Mouse (Mus musculus) lung, embryonic 16.5 days (tissue): ENCODE results near the gene Il9r. TPM values are rescaled to one million over a fixed set of nuclear protein-coding genes. Genes with fewer than 3 reads are reported as not detected.

Experiments
- ATAC-seq: fragments of 200-750 bp; cut with Nextera tagmentation; 2 replicates; pipeline ENCODE4 v1.8.0; 2017; ENCODE audit warnings: low read depth, mild to moderate bottlenecking, moderate library complexity
- H3K27ac ChIP-seq: fragments of 300-500 bp; sonication (generic); 2 replicates; pipeline ENCODE4 v1.5.1; 2014; ENCODE audit warnings: mild to moderate bottlenecking, control low read depth, low read length
- H3K27me3 ChIP-seq: fragments of 300-500 bp; sonication (generic); 2 replicates; pipeline ENCODE4 v1.6.1; 2014; ENCODE audit warnings: low read depth, low read length, mixed read lengths; ENCODE audit not compliant: control insufficient read depth, insufficient read depth
- H3K36me3 ChIP-seq: fragments of 300-500 bp; sonication (generic); 2 replicates; pipeline ENCODE4 v1.6.1; 2014; ENCODE audit warnings: low read length; ENCODE audit not compliant: control insufficient read depth, insufficient read depth
- H3K4me1 ChIP-seq: fragments of 300-500 bp; sonication (generic); replicated peaks from 2 replicates; pipeline ENCODE4 v1.6.1; 2014; ENCODE audit warnings: low read length, mixed read lengths; ENCODE audit not compliant: control insufficient read depth, insufficient read depth
- H3K4me2 ChIP-seq: fragments of 300-500 bp; sonication (generic); 2 replicates; pipeline ENCODE4 v1.6.1; 2014; ENCODE audit warnings: low read depth, low read length, control low read depth
- H3K4me3 ChIP-seq: fragments of 300-500 bp; sonication (generic); 2 replicates; pipeline ENCODE4 v1.5.1; 2014; ENCODE audit warnings: mild to moderate bottlenecking, low read length, control low read depth
- H3K9ac ChIP-seq: fragments of 300-500 bp; sonication (generic); 2 replicates; pipeline ENCODE4 v1.6.1; 2014; ENCODE audit warnings: low read length, control low read depth
- H3K9me3 ChIP-seq: fragments of 300-500 bp; sonication (generic); 2 replicates; pipeline ENCODE4 v1.6.1; 2016; ENCODE audit warnings: low read length; ENCODE audit not compliant: control insufficient read depth
- WGBS: fragments of 180-500 bp; shearing (Covaris S2); extraction: QIAGEN DNeasy Blood & Tissue Kit; methylation state at CpG from one replicate; pipeline ENCODE4 v1.1.7; 2014; 5-methylcytosine and 5-hydroxymethylcytosine counted together
- polyA plus RNA-seq: library from polyadenylated mRNA; unstranded; fragments of >200 nt; fragmentation: Nextera tagmentation; extraction: Ambion mirVana; gene quantifications from 2 replicates; pipeline ENCODE4 v1.2.1, GENCODE M21; 2015

The Il9r gene
- polyA plus RNA-seq, 1 experiment from 2014 or later = 0.06 TPM

DNA sequence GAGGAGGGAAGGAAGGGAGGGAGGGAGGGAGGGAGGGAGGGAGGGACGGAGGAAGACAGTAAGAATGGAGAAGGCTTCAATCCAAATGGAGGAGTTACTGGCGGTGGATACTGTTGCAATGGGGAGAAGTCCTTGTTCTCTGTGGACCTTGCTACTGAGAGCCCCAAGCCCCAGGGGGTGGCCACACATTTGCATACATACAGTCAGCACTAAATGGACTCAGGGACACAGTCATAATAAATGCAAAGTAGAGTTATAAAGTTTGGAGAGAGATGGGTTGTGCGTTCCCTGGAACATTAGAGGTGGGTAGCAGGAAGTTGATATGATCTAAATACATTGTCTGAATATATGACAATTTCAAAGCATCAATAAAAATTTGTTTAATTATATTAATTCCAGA is 14.0 kb downstream of the Il9r start:
- H3K4me2 ChIP-seq = no peak overlapping the region

DNA sequence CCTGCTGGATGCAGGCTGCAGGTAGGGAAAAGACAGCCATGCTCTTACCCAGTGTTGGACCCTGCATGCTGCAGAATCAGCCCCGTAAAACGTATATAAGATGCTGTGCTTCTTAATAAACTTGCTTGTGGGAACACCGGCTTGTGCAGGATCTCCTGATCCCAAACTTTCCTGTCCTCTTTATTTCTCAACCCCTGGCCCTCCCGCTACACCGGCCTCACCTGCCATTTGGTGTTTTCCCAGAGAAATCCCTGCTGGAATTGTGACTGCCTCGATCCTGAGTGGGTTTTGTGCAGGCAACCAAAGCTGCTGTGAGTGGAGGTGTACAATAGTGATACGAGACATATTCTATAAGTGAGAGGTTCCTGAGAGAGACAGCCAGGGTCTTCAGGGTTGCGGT is 15.6 kb downstream of the Il9r start:
- Histone ChIP-seq H3K4me3 (no peak overlapping the region), H3K27me3 (no peaks in the 10 kb centered on the region), H3K9ac (no peak overlapping the region), H3K9me3 (no peaks in the 10 kb centered on the region), H3K4me2 (no peak overlapping the region), H3K36me3 (no peaks in the 10 kb centered on the region), H3K4me1 (no peaks in the 10 kb centered on the region), H3K27ac (no peak overlapping the region)
- no peak for ATAC-seq
- WGBS = 86% methylated on average over 8 of the region's 8 CpGs

More for the DNA sequence above, 14.0 kb downstream of the Il9r start:
- ATAC-seq = no peak
- no peaks in the 10 kb centered on the region for H3K36me3 ChIP-seq
- H3K4me1 ChIP-seq = no peaks in the 10 kb centered on the region
- H3K27me3 ChIP-seq = no peaks in the 10 kb centered on the region
- no peak overlapping the region for H3K27ac ChIP-seq
- no peaks in the 10 kb centered on the region for H3K9me3 ChIP-seq
- no peak overlapping the region for H3K9ac ChIP-seq
- 67% methylated on average over 3 of the region's 3 CpGs for WGBS
- no peak overlapping the region for H3K4me3 ChIP-seq

DNA sequence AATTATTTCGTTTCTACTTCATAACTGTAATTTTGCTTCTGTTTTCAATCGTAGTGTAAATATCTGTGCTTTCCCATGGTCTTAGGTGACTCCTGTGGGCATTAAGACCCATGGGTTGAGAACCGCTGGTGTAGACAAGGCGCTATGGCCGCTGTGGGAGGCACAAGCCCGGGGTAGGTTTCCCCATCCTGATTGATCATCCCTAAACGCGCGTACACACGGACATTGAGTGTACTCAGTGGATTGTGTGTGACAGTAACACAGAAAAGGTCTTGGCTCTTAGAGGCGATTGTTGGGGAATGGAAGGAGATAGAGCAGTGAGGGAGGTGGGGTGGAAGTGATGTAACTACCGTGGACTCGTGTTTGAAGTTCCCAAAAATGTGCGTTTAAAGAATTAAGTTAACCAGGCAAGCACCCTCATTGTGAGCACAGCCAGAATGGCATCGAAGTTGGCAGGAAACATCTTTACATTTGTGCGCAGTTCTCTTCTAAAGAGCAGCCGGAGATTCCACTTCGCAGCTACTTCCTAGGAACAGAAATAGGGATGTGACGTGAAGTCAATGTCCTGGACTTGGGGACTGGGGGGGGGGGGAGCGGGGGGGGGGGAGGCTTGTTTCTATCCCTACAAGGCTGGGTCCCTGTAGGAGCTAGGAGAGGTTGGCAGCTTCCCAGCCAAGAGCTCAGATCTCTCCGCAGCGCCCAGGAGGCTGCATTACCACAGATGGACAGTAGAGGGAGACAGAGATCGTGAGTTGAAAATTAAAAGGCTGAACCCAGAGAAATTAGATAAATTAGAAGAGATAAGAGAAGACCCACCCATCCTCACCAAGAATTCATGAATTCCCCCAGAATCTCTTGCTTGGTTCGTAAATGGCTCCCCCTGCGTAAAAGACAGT is 17.9 kb downstream of the Il9r start:
- peak; percentile 61; the same call in 1 of the 2 replicates for ATAC-seq
- no peak overlapping the region for H3K4me2 ChIP-seq
- no peak overlapping the region for H3K4me3 ChIP-seq
- no peak overlapping the region for H3K9ac ChIP-seq
- no peak overlapping the region for H3K27ac ChIP-seq
- H3K27me3 ChIP-seq = no peaks in the 10 kb centered on the region
- no peaks in the 10 kb centered on the region for H3K36me3 ChIP-seq
- H3K4me1 ChIP-seq = no peaks in the 10 kb centered on the region
- no peaks in the 10 kb centered on the region for H3K9me3 ChIP-seq
- WGBS = 38% methylated on average over 24 of the region's 25 CpGs

DNA sequence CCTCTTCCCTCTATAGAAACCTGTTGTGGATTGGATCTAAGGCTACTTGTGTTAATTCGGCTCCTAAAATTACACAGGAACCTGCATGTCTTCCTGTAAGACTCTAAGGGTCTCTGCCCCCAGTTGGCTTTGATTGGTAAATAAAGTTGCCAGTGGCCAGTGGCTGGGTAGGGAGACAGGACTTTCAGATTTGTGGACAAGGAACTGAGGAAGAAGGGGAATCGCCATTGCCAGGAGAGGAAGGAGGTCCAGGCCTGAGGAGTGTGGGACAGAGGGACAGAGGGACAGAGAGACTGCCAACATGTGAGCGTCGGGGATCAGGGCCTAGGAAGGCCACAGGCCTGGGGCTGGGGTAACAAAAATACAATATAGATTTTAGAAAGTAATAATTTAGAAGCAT is 18.8 kb downstream of the Il9r start:
- Histone ChIP-seq H3K4me2 (no peak overlapping the region), H3K9ac (no peak overlapping the region)
- WGBS = 71% methylated on average over 4 of the region's 4 CpGs

DNA sequence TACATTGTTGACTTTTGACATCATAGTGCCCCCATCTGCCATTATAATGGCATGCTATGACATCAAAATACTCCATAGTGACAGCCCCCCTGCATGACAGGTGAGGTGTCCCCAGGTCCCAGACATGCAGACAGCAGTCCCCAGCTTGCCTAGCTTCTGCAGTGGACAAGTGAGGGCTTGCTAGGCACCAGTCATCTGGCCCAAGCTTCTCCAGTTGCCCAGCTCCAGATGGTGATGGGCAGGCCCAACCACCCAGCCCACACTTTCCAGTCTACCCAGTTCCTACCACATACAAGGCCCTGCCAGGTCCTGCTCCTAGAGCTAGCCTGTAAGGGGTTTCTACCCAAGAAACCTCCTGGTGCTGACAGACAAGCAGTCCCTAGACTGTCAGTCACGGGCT is 21.6 kb downstream of the Il9r start:
- Histone ChIP-seq H3K27ac (no peak overlapping the region), H3K4me2 (no peak overlapping the region), H3K4me1 (no peaks in the 10 kb centered on the region), H3K9me3 (no peaks in the 10 kb centered on the region), H3K4me3 (no peak overlapping the region), H3K9ac (no peak overlapping the region), H3K36me3 (no peaks in the 10 kb centered on the region), H3K27me3 (no peaks in the 10 kb centered on the region)
- ATAC-seq = no peak
- 73% methylated on average over 1 of the region's 1 CpGs for WGBS

More for the DNA sequence above, 18.8 kb downstream of the Il9r start:
- no peaks in the 10 kb centered on the region for H3K27me3 ChIP-seq
- H3K36me3 ChIP-seq = no peaks in the 10 kb centered on the region
- ATAC-seq = no peak
- no peak overlapping the region for H3K4me3 ChIP-seq
- H3K4me1 ChIP-seq = no peaks in the 10 kb centered on the region
- H3K9me3 ChIP-seq = no peaks in the 10 kb centered on the region
- H3K27ac ChIP-seq = no peak overlapping the region

DNA sequence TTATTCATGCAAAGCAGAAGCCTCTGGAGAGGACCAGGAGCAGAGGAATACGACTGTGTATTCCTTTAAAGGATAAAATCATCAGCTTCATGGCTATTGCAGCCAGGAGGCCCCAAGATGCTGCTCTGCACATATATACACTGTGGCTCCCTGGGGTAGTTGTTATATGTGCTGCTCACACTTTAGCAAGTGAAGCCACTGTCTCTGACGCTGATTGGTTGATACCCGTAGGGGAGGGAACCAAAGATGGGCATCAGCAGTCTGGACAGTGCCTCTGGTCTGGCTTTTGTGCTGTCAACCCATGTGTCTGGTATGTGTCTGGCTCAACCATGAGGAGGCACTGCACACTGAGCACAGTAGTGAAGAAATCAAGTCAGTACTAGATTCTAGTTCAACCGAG is 33.4 kb downstream of the Il9r start:
- Histone ChIP-seq H3K4me1 (peaks cover 3% of the 10 kb centered on the region; the same call in 1 of the 2 replicates), H3K27me3 (no peaks in the 10 kb centered on the region), H3K9ac (no peak overlapping the region), H3K27ac (no peak overlapping the region), H3K4me3 (no peak overlapping the region), H3K4me2 (no peak overlapping the region), H3K36me3 (no peaks in the 10 kb centered on the region), H3K9me3 (no peaks in the 10 kb centered on the region)
- no peak for ATAC-seq
- 70% methylated on average over 4 of the region's 4 CpGs for WGBS

DNA sequence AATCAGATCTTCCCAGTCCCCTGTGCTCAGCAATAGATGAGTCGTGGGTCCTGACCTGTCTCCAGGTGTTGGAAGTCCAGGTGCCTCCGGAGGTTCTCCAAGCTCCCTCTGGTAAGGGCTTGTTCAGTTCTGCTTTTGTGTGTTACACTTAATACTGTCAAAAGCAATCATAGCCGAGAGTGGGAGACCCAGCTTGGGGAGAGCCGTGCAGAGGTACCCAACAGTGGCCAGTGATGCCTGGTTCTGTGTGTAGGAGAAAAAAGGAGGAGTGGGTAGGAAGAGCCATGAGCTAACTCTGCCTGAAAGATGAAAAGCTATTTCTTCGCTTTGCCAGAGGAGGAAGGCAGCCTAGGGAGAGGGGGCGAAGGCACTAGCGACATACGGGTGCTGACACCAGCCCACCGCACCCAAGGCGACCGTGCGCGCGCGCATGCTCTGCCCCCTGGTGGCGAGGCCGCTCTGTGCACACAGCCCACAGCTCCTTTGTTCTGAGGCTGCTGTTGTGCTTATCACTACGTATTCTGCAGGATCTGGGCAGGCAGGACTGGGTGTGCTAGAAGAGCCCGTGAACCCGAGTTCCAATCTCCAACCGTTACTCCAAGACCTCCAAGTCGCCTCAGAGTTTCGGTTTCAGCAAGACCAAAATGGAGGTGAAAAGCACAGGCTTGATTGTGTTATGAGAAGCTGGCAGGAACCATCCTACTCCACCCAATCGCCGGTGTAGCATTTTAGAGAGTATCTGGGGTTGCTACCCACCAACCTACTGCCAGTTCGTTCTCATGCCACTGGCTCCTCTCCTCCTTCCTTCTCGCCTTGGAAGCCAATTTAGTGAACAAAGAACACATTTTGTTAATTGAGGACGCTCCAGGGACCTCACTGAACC is 37.9 kb downstream of the Il9r start:
- Histone ChIP-seq H3K4me1 (peaks cover 3% of the 10 kb centered on the region; the same call in 1 of the 2 replicates), H3K4me2 (peak overlapping the region; percentile 46), H3K27me3 (peaks cover 7% of the 10 kb centered on the region), H3K27ac (no peak overlapping the region), H3K36me3 (no peaks in the 10 kb centered on the region), H3K9me3 (no peaks in the 10 kb centered on the region), H3K4me3 (peak overlapping the region; percentile 23), H3K9ac (peak overlapping the region; percentile 62)
- 13% methylated on average over 28 of the region's 28 CpGs for WGBS
- peak; percentile 92 for ATAC-seq

DNA sequence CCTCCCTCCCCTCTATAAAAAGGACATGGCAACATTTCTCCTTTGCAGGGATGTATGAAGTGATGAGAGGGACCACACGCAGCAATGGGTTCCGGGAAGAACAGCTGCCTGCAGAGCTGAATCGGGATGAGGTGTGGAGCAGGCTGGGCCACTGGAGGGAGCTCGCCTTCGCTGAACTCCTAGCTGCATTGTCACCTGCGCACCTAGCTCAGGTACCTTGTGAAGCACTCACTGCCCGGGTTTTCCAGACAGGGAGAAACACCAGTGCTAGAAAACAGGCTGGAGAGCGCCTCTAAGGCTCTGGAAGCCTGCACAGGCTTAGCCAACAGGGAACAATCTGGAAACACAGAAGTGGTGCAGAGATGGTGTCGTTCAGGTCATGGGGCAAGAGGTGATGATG is 38.6 kb downstream of the Il9r start:
- ATAC-seq = peak; percentile 59; the same call in 1 of the 2 replicates
- Histone ChIP-seq H3K4me1 (peaks cover 3% of the 10 kb centered on the region; the same call in 1 of the 2 replicates), H3K9ac (no peak overlapping the region), H3K27ac (no peak overlapping the region), H3K27me3 (peaks cover 7% of the 10 kb centered on the region), H3K9me3 (no peaks in the 10 kb centered on the region), H3K4me3 (no peak overlapping the region; the same call in 1 of the 2 replicates), H3K4me2 (peak overlapping the region; percentile 46; the same call in 1 of the 2 replicates), H3K36me3 (no peaks in the 10 kb centered on the region)
- 2% methylated on average over 9 of the region's 9 CpGs for WGBS

DNA sequence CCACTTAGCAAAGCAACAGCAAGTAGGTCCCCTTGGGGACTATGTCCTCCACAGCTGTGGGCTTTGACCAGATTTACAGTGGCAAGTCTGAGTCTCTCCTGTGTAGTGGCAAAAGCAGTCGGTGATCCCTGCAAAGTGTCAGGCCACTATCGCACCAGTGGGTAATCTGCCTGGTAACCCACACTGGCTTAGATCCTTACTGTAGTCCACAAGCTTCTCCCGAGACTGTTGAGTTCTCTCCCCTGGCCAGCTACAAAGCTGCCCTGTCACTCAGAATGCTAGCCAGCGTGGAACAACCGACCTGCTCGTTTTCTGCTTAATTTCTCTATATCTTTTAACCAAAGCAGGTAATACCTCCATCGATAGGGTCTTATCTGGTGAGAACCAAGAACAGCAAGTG is 39.7 kb downstream of the Il9r start:
- H3K36me3 ChIP-seq = no peaks in the 10 kb centered on the region
- H3K4me2 ChIP-seq = no peak overlapping the region
- H3K4me3 ChIP-seq = no peak overlapping the region
- ATAC-seq = no peak
- no peak overlapping the region for H3K9ac ChIP-seq
- peaks cover 3% of the 10 kb centered on the region; the same call in 1 of the 2 replicates for H3K4me1 ChIP-seq
- no peaks in the 10 kb centered on the region for H3K9me3 ChIP-seq
- no peak overlapping the region for H3K27ac ChIP-seq
- peaks cover 7% of the 10 kb centered on the region for H3K27me3 ChIP-seq
- 66% methylated on average over 7 of the region's 7 CpGs for WGBS
